Mouse (Mus musculus) intestine, embryonic 16.5 days (tissue): ENCODE measurements around the gene Zfp964. TPM values are rescaled to one million over a fixed set of nuclear protein-coding genes. Genes with fewer than 3 reads are reported as not detected.

Source experiments
- ATAC-seq: fragments of 200-750 bp; cut with Nextera tagmentation; 2 replicates; pipeline ENCODE4 v1.8.0; 2017; ENCODE audit warnings: moderate TSS enrichment, moderate library complexity
- H3K27ac ChIP-seq: fragments of 300-500 bp; sonication (generic); 2 replicates; pipeline ENCODE4 v1.5.1; 2014; ENCODE audit warnings: mild to moderate bottlenecking, low read length
- H3K27me3 ChIP-seq: fragments of 300-500 bp; sonication (generic); replicated peaks from 2 replicates; pipeline ENCODE4 v1.6.1; 2014; ENCODE audit warnings: low read length, control low read depth, mixed read lengths; ENCODE audit not compliant: control insufficient read depth, insufficient read depth
- H3K36me3 ChIP-seq: fragments of 300-500 bp; sonication (generic); 2 replicates; pipeline ENCODE4 v1.6.1; 2014; ENCODE audit warnings: low read length, control low read depth; ENCODE audit not compliant: control insufficient read depth, insufficient read depth
- H3K4me1 ChIP-seq: fragments of 300-500 bp; sonication (generic); 2 replicates; pipeline ENCODE4 v1.6.1; 2014; ENCODE audit warnings: low read length, control low read depth, mixed read lengths; ENCODE audit not compliant: control insufficient read depth, insufficient read depth
- H3K4me2 ChIP-seq: fragments of 300-500 bp; sonication (generic); 2 replicates; pipeline ENCODE4 v1.6.1; 2014; ENCODE audit warnings: low read depth, low read length, control low read depth
- H3K4me3 ChIP-seq: fragments of 300-500 bp; sonication (generic); 2 replicates; pipeline ENCODE4 v1.5.1; 2014; ENCODE audit warnings: mild to moderate bottlenecking, low read length
- H3K9ac ChIP-seq: fragments of 300-500 bp; sonication (generic); 2 replicates; pipeline ENCODE4 v1.6.1; 2014; ENCODE audit warnings: low read depth, low read length
- H3K9me3 ChIP-seq: fragments of 300-500 bp; sonication (generic); 2 replicates; pipeline ENCODE4 v1.6.1; 2016; ENCODE audit warnings: low read length, control low read depth; ENCODE audit not compliant: control insufficient read depth
- WGBS: fragments of 180-500 bp; shearing (Covaris S2); extraction: QIAGEN DNeasy Blood & Tissue Kit; methylation state at CpG from one replicate; pipeline ENCODE4 v1.1.7; 2014; 5-methylcytosine and 5-hydroxymethylcytosine counted together
- polyA plus RNA-seq: library from polyadenylated mRNA; unstranded; fragments of >200 nt; fragmentation: Nextera tagmentation; extraction: Ambion mirVana; gene quantifications from 2 replicates; pipeline ENCODE4 v1.2.1, GENCODE M21; 2015

The Zfp964 gene
- polyA plus RNA-seq, 1 experiment from 2014 or later: 0.84 TPM

DNA sequence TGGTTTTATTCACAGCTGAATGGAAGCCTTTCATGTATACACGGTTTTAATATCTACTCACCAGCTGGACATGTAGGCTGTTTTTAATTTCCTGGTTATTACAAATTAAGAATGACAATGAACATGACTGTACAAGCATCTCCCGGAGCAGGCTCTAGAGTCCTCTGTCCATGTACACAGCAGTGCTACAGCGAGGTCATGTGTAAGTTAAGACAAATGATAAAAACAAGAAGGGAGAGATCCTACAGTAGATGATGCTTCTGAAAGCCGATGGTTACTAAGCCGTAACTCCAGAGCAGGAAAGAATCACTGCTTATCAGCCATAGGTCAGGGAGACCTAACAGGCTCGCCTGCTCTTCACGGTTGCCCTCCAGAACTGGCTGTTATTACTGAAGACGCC is 59.2 kb downstream of the Zfp964 start:
- Histone ChIP-seq H3K9me3 (no peaks in the 10 kb centered on the region), H3K4me3 (no peak overlapping the region), H3K27me3 (no peaks in the 10 kb centered on the region), H3K4me2 (no peak overlapping the region), H3K4me1 (peaks cover 7% of the 10 kb centered on the region), H3K36me3 (peaks cover 15% of the 10 kb centered on the region), H3K27ac (no peak overlapping the region), H3K9ac (no peak overlapping the region)
- WGBS: 83% methylated on average over 8 of the region's 8 CpGs
- no peak for ATAC-seq

DNA sequence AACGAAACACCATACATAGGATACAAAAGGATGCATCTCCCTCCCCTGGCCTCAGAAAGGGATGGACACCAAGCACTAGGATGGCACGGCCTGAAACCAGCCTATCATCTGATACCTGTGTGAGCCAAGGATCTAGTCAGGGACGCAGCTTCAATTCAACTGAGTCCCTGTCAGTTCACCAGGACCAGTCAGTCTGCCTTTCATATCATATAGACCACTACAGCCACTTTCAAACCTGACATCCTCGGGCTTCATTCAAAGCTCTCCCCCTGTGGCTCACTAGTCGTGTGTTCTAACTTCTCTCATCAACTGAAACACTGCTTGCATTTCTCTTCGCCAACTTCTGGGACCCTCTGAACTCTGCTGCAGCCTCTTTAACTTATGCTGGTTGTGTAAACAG is 61.1 kb downstream of the Zfp964 start:
- 80% methylated on average over 6 of the region's 6 CpGs for WGBS
- H3K4me1 ChIP-seq: peaks cover 7% of the 10 kb centered on the region
- H3K27me3 ChIP-seq: no peaks in the 10 kb centered on the region
- no peak for ATAC-seq
- H3K27ac ChIP-seq: no peak overlapping the region
- 0 out of 2 replicates have a peak overlapping the region, but pooled peaks have one; percentile 47 for H3K9ac ChIP-seq
- peak overlapping the region; percentile 17 for H3K4me3 ChIP-seq
- no peaks in the 10 kb centered on the region for H3K9me3 ChIP-seq
- peak overlapping the region; percentile 35 for H3K4me2 ChIP-seq
- no peaks in the 10 kb centered on the region for H3K36me3 ChIP-seq

Other genes with a start within 250 kb of the Zfp964 start
- not detected in 2 replicates for gene Gm9495, start 200.9 kb upstream of the Zfp964 start, polyA plus RNA-seq
- gene Gm7697, start 131.5 kb upstream of the Zfp964 start, polyA plus RNA-seq: not detected in 2 replicates
- 15.1 and 16.4 TPM in 2 replicates for gene Zfp868, start 28.9 kb upstream of the Zfp964 start, polyA plus RNA-seq
- gene Zfp869, start 56.2 kb downstream of the Zfp964 start, polyA plus RNA-seq: 21.6 and 23.2 TPM in 2 replicates
- gene Zfp963, start 95.5 kb downstream of the Zfp964 start, polyA plus RNA-seq: 4.9 and 6.2 TPM in 2 replicates
- gene Gm20422, start 120.4 kb downstream of the Zfp964 start, polyA plus RNA-seq: 0.54 TPM in 1 of 2 replicates, not detected in the other
- 50.0 and 53.7 TPM in 2 replicates for gene Atp13a1, start 136.7 kb downstream of the Zfp964 start, polyA plus RNA-seq
- 15.6 and 16.7 TPM in 2 replicates for gene Zfp866, start 136.7 kb downstream of the Zfp964 start, polyA plus RNA-seq
- gene Gmip, start 154.2 kb downstream of the Zfp964 start, polyA plus RNA-seq: 8.2 and 13.5 TPM in 2 replicates
- gene Lpar2, start 167.9 kb downstream of the Zfp964 start, polyA plus RNA-seq: 0.26 and 0.32 TPM in 2 replicates
- 2.7 and 2.9 TPM in 2 replicates for gene Pbx4, start 178.0 kb downstream of the Zfp964 start, polyA plus RNA-seq
- gene Cilp2, start 233.2 kb downstream of the Zfp964 start, polyA plus RNA-seq: 0.51 and 0.53 TPM in 2 replicates
- 2.8 TPM in 2 replicates for gene Tssk6, start 247.7 kb downstream of the Zfp964 start, polyA plus RNA-seq
- 233 and 243 TPM in 2 replicates for gene Ndufa13, start 248.1 kb downstream of the Zfp964 start, polyA plus RNA-seq
- 3.2 and 3.8 TPM in 2 replicates for gene Yjefn3, start 248.2 kb downstream of the Zfp964 start, polyA plus RNA-seq